Mouse (Mus musculus) liver, embryonic 13.5 days (tissue): ENCODE data around the gene Sept14. TPM values are rescaled to one million over a fixed set of nuclear protein-coding genes. Genes with fewer than 3 reads are reported as not detected.
"Not testable (repeated sequence)": the region's sequence is repeated elsewhere in the genome, so short reads cannot be mapped to it uniquely, and the experiment has no call there.

ENCODE experiments used
- ATAC-seq: fragments of 200-750 bp; cut with Nextera tagmentation; 2 replicates; pipeline ENCODE4 v1.8.0; 2017; ENCODE audit warnings: low read depth, mild to moderate bottlenecking, moderate number of reproducible peaks, moderate library complexity
- DNase-seq: peaks from one replicate; pipeline ENCODE4 v3.0.0; 2022
- H3K27ac ChIP-seq: fragments of 300-500 bp; sonication (generic); 2 replicates; pipeline ENCODE4 v1.5.1; 2015; ENCODE audit warnings: moderate library complexity, mild to moderate bottlenecking, inconsistent platforms
- H3K27me3 ChIP-seq: fragments of 300-500 bp; sonication (generic); 2 replicates; pipeline ENCODE4 v1.6.1; 2015; ENCODE audit warnings: mild to moderate bottlenecking, inconsistent platforms
- H3K36me3 ChIP-seq: fragments of 300-500 bp; sonication (generic); 2 replicates; pipeline ENCODE4 v1.6.1; 2015; ENCODE audit warnings: mild to moderate bottlenecking, inconsistent platforms
- H3K4me1 ChIP-seq: fragments of 300-500 bp; sonication (generic); replicated peaks from 2 replicates; pipeline ENCODE4 v1.6.1; 2015; ENCODE audit warnings: inconsistent platforms
- H3K4me2 ChIP-seq: fragments of 300-500 bp; sonication (generic); 2 replicates; pipeline ENCODE4 v1.6.1; 2015; ENCODE audit warnings: inconsistent platforms, mild to moderate bottlenecking, moderate library complexity
- H3K4me3 ChIP-seq: fragments of 300-500 bp; sonication (generic); replicated peaks from 2 replicates; pipeline ENCODE4 v1.5.1; 2015; ENCODE audit warnings: mild to moderate bottlenecking, inconsistent platforms
- H3K9ac ChIP-seq: fragments of 300-500 bp; sonication (generic); 2 replicates; pipeline ENCODE4 v1.6.1; 2015; ENCODE audit warnings: mild to moderate bottlenecking, inconsistent platforms
- H3K9me3 ChIP-seq: fragments of 300-500 bp; sonication (generic); replicated peaks from 2 replicates; pipeline ENCODE4 v1.6.1; 2016; ENCODE audit warnings: inconsistent platforms
- WGBS: fragments of 180-500 bp; shearing (Covaris S2); methylation state at CpG from one replicate; pipeline ENCODE4 v1.1.7; 2015; ENCODE audit not compliant: insufficient replicate concordance; 5-methylcytosine and 5-hydroxymethylcytosine counted together
- polyA plus RNA-seq: library from polyadenylated mRNA; unstranded; fragments of >200 nt; fragmentation: Nextera tagmentation; extraction: Ambion mirVana; gene quantifications from 2 replicates; pipeline ENCODE4 v1.2.1, GENCODE M21; 2015

Sept14 gene
- polyA plus RNA-seq, 1 experiment from 2014 or later, result not detected

DNA sequence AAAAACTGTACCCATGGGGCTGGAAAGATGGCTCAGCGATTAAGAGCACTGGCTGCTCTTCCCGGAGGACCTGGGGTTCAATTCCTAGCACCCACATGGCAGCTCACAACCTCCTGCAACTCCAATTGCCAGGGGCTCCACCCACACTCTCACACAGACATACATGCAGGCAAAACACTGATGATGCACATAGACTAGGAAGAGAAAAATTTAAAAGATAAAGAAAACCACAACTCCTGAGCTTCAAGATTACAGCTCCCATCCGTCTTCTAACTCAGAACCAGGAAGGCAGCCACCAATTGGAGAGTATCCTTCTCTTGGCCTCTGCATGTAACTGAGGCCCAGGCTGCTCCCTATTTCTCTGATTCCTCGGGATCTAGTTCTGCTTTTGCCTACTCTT, 16.0 kb upstream of the Sept14 start:
- no peaks in the 10 kb centered on the region for H3K27me3 ChIP-seq
- H3K27ac ChIP-seq, result peak overlapping the region; percentile 96
- H3K9ac ChIP-seq, result peak overlapping the region; percentile 96
- DNase-seq, result no peak
- WGBS, result 22% methylated on average over 4 of the region's 4 CpGs
- peak overlapping the region; percentile 92 for H3K4me3 ChIP-seq
- H3K4me2 ChIP-seq, result peak overlapping the region; percentile 75
- H3K36me3 ChIP-seq, result peaks cover 10% of the 10 kb centered on the region
- peaks cover 52% of the 10 kb centered on the region for H3K4me1 ChIP-seq
- peak; percentile 55 for ATAC-seq
- H3K9me3 ChIP-seq, result no peaks in the 10 kb centered on the region

DNA sequence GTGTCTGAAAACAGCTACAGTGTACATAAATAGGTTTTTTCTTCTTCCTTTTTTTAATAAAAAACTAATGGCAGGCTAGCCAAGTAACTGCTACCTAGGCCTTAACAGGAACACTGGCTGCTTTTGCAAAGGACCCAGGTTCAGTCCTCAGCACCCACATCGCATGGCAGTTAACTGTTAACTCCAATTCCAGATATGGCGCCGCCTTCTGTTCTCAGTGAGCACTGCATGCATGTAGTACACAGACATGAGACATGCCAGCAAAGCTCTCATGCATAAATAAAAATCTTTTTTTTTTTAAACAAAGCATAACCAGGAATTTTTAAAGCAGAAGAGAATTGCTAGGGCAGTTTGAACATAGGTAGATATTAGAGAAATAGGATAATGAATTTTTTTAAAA, 11.9 kb upstream of the Sept14 start:
- Histone ChIP-seq H3K27me3 (no peaks in the 10 kb centered on the region), H3K4me1 (peaks cover 31% of the 10 kb centered on the region), H3K36me3 (peaks cover 37% of the 10 kb centered on the region), H3K4me2 (no peak overlapping the region), H3K9ac (no peak overlapping the region), H3K9me3 (no peaks in the 10 kb centered on the region), H3K27ac (no peak overlapping the region), H3K4me3 (no peak overlapping the region)
- ATAC-seq, result no peak
- DNase-seq, result no peak
- 80% methylated on average over 3 of the region's 3 CpGs for WGBS

DNA sequence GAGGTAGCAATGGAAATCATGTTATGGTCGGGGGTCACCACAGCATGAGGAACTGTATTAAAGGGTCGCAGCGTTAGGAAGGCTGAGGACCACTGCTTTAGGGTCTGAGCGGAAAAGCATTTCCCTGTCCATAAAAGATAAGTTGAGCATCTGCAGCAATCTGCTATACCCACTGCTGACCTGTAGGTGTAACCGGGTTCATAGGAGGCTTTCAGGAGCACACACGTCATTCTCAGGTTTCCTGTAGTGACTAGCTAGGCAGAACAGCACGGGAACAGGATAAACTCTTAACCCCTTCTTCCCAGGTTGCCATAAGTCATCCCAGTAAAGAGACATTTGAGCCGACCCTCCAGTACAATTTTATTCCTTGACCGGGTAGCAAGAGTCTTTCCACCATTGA, 8.7 kb upstream of the Sept14 start:
- 68% methylated on average over 9 of the region's 9 CpGs for WGBS
- Histone ChIP-seq H3K4me3 (peak overlapping the region; percentile 86; the same call in 1 of the 2 replicates), H3K36me3 (peaks cover 37% of the 10 kb centered on the region), H3K4me2 (peak overlapping the region; percentile 88; the same call in 1 of the 2 replicates), H3K9me3 (no peaks in the 10 kb centered on the region), H3K27ac (no peak overlapping the region), H3K27me3 (no peaks in the 10 kb centered on the region), H3K4me1 (peaks cover 22% of the 10 kb centered on the region), H3K9ac (no peak overlapping the region)
- DNase-seq (no peak), ATAC-seq (no peak)

DNA sequence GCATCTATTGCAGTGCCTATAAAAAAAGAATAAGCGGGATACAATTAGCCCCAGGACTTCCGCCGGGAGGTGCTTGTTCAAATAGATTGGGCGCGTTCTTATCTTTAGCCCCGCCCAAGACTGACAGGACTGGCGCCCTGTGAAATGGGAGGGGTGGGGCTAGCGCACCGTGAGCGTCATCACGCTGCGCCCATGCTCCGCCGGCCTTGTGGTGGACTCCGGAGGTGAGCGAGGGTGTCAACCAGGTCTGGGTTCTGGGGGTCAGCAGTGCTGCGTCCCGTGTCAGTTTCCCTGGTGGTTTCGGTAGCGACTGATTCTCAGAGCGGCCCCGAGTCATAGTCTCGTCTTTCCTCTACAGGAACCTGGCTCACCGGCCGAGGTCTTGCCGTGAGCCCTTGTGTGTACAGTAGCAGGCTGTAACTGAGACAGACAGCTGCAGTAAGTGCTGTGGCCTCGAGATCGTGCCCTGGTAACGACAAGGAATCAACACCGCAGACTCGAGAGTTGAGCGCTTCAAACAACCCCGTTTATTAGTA, 7.1 kb upstream of the Sept14 start, which contains the start of gene Mrps17:
Mrps17 (plus strand) TSS at position 172 of the 536 bp plus-strand sequence.
- ATAC-seq (peak; percentile 98), DNase-seq (peak; percentile 93)
- Histone ChIP-seq H3K36me3 (peaks cover 37% of the 10 kb centered on the region), H3K4me2 (peak within 1 kb of the TSS; percentile 88), H3K27ac (peak within 1 kb of the TSS; percentile 78), H3K27me3 (no peaks in the 10 kb centered on the region), H3K9ac (peak within 1 kb of the TSS; percentile 85), H3K4me3 (peak within 1 kb of the TSS; percentile 86), H3K4me1 (peaks cover 22% of the 10 kb centered on the region), H3K9me3 (no peaks in the 10 kb centered on the region)
- under 1% methylated on average over 33 of the region's 33 CpGs for whole genome bisulfite sequencing

DNA sequence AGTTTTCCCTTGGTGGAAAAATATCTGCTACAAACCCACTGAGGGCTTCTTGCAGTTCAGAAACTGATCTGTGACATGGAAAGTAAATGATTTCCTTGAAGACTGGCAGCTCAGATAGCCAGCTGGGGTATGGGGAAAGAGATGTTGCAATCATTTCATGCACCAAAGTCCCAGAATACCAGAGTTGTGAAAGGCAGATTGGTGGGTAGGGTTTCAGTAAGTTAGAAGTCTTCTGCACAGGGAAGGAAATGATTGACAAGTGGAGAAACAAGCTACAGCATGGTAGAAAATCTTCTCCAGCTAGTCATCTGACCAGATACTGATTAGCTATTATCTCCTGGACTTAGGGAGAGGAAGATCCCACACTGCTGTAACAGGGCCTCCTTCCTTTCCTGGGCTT, 4.9 kb downstream of the Sept14 start:
- Histone ChIP-seq H3K4me1 (peaks cover 7% of the 10 kb centered on the region), H3K9ac (no peak overlapping the region), H3K27ac (no peak overlapping the region), H3K36me3 (no peaks in the 10 kb centered on the region), H3K4me3 (no peak overlapping the region), H3K9me3 (no peaks in the 10 kb centered on the region), H3K4me2 (no peak overlapping the region), H3K27me3 (peaks cover 12% of the 10 kb centered on the region)
- DNase-seq (no peak), ATAC-seq (no peak)

DNA sequence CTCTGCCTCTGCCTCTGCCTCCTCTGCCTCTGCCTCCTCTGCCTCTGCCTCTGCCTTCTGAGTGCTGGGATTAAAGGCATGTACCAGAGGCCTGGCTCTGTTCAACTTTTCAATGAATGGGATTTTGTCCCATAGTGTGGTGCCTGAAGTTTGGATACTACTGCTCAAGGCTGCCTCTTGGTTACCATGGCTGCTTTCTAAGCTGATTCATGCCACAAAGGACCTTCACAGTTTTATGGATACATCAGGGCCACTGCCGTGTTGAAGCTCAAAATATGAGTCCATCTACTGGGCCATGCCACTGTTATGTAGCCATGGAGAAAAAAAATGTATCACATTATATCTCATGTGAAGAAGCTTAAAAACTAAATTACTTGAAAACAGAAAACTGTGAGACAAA, 6.6 kb downstream of the Sept14 start:
- no peak overlapping the region for H3K4me3 ChIP-seq
- no peak overlapping the region for H3K9ac ChIP-seq
- no peak overlapping the region for H3K27ac ChIP-seq
- no peaks in the 10 kb centered on the region for H3K9me3 ChIP-seq
- WGBS, result 56% methylated on average over 1 of the region's 1 CpGs
- H3K27me3 ChIP-seq, result peaks cover 12% of the 10 kb centered on the region
- DNase-seq (no peak), ATAC-seq (no peak)
- no peaks in the 10 kb centered on the region for H3K36me3 ChIP-seq
- H3K4me1 ChIP-seq, result peaks cover 7% of the 10 kb centered on the region
- no peak overlapping the region for H3K4me2 ChIP-seq

DNA sequence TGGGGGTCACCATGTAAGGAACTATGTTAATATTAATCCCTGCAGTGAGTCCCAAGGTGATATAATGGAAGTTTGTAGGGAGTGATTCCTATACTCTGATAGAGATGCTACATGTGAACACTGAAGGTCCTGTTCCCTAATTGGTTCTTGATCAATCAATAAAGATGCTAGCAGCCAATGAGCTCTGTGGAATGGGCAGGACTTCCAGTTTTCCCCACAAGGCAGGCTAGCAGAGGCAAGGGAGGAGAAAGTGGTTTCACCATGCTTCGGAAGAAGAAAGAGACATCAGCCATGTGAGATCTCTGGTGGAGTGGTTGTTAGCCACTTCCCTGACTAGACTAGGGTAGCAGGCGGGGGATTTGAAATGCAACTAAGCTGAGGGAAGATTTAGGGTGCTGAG, 7.8 kb downstream of the Sept14 start:
- 33% methylated on average over 2 of the region's 2 CpGs for WGBS
- DNase-seq (no peak), ATAC-seq (no peak)
- Histone ChIP-seq H3K4me1 (peaks cover 7% of the 10 kb centered on the region), H3K4me2 (no peak overlapping the region), H3K9ac (no peak overlapping the region), H3K36me3 (no peaks in the 10 kb centered on the region), H3K4me3 (no peak overlapping the region), H3K27me3 (peaks cover 12% of the 10 kb centered on the region), H3K27ac (no peak overlapping the region), H3K9me3 (no peaks in the 10 kb centered on the region)

DNA sequence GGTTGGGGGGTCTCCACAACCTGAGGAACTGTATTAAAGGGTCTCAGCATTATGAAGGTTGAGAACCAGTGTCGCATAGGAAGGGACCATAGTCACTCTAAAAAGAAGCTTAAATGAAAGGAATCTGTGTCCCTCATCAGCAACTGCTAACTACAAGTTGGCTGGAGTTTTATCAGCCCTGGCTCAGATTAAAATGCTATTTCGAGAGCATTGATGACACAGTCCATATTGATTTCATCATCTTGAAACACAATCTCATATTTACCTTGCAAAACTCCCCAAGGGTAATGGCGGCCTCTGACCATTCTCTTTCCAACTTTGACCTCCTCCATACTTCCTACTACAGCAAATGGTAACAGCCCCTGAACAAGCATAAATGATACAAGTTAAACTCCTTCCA, 17.8 kb downstream of the Sept14 start:
- Histone ChIP-seq H3K36me3 (no peaks in the 10 kb centered on the region), H3K27ac (no peak overlapping the region), H3K27me3 (no peaks in the 10 kb centered on the region), H3K4me3 (no peak overlapping the region), H3K4me1 (no peaks in the 10 kb centered on the region), H3K4me2 (no peak overlapping the region), H3K9ac (no peak overlapping the region), H3K9me3 (no peaks in the 10 kb centered on the region)
- ATAC-seq, result no peak
- DNase-seq, result no peak
- 61% methylated on average over 3 of the region's 3 CpGs for WGBS

DNA sequence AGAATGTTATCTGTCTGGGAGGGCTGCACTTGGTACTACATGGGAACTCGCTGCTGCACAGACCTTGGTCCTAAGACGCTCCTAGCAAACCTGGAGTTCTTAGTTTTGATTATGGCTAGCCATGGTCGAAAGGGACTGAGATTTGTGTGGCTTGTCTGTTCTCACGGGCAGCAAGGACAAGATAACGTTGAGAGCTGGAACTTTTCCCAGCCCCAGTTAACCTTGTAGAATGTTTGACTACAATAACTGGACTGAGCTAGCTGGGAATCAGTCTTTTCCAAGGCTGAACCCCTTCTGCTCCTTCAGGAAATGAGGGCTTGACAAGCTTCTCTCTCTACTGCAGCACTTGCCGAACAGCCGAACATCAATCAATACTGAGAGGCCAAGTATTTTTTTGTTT, 20.7 kb downstream of the Sept14 start:
- Histone ChIP-seq H3K27ac (no peak overlapping the region), H3K36me3 (no peaks in the 10 kb centered on the region), H3K4me3 (no peak overlapping the region), H3K27me3 (no peaks in the 10 kb centered on the region), H3K4me2 (no peak overlapping the region), H3K9ac (no peak overlapping the region), H3K4me1 (no peaks in the 10 kb centered on the region), H3K9me3 (no peaks in the 10 kb centered on the region)
- 59% methylated on average over 7 of the region's 7 CpGs for WGBS
- DNase-seq (no peak), ATAC-seq (no peak)

DNA sequence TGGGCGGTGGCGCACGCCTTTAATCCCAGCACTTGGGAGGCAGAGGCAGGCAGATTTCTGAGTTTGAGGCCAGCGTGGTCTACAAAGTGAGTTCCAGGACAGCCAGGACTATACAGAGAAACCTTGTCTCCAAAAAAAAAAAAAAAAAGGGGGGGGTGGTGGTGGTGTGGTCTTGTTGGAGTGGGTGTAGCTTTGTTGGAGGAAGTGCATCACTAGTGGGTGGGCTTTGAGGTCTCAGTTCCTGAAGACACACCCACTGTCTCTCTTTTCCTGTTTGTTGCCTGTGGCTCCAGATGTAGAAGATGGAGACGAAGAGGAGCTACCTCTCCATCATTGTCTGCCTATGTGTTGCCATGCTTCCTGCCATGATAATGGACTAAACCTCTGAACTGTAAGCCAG, 23.2 kb downstream of the Sept14 start:
- H3K27ac ChIP-seq, H3K4me1 ChIP-seq, H3K4me3 ChIP-seq, H3K36me3 ChIP-seq, H3K4me2 ChIP-seq, H3K9ac ChIP-seq, H3K27me3 ChIP-seq, DNase-seq, H3K9me3 ChIP-seq, ATAC-seq: not testable (repeated sequence)
- 75% methylated on average over 5 of the region's 5 CpGs for WGBS

DNA sequence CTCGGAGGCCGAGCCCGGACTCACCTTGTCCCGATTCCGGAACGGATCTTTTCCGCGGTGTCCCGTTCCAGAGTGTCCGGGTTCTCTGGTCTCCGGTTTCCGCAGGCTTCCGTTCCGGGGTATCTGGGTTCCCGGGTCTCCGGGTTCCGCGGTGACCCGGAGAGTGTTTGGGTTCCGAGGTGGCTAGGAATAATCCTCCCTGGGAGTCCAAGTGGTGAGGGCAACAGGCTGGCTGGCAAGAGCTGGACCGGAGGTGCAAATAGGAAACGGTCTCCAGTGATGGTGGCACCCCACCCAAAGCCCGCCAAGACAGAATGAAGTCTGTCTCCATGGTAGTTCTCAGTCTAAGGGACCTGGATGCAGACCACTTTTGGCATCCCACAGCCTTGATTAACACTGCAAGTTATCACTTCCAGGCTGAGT, 38.3 kb downstream of the Sept14 start, which contains the start of gene Zfp11:
Zfp11 (minus strand) TSS at position 64 of the 423 bp plus-strand sequence.
- Histone ChIP-seq H3K4me2 (peak within 1 kb of the TSS; percentile 76), H3K27ac (0 out of 2 replicates have a peak within 1 kb of the TSS, but pooled peaks have one; percentile 26), H3K36me3 (no peaks in the 10 kb centered on the region), H3K4me3 (peak within 1 kb of the TSS; percentile 77), H3K27me3 (no peaks in the 10 kb centered on the region), H3K4me1 (peaks cover 7% of the 10 kb centered on the region), H3K9ac (peak within 1 kb of the TSS; percentile 79), H3K9me3 (no peaks in the 10 kb centered on the region)
- peak; percentile 61 for DNase-seq
- 1% methylated on average over 23 of the region's 23 CpGs for WGBS
- peak; percentile 79 for ATAC-seq

DNA sequence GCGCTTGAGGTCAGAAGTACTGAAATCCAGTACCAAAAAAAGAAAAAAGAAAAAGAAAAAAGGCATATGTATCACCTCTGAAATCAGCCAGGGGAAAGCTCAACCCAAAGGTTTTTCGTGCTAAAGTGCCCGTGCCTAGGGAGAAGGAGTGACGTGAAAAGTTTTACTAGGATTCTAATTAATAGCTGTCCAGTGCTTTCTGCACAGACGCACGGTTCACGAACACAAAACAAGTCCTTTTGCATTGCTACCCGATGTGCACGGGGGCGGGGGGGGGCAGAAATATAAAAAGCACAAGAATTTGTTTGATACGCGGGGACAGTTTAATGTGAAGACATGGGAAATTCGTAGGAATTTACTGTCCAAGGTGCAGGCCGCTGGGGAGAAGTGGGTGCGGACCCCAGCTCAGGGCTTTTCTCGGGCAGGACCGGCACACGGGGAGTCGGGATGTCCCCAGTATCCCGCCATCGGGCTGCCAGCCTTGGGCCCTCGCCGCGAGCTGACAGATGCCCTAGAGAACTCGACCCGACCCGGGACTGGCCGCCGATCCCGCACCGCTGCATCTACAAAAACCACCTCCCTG, 38.8 kb downstream of the Sept14 start:
- H3K9ac ChIP-seq, result peak overlapping the region; percentile 79
- under 1% methylated on average over 31 of the region's 31 CpGs for WGBS
- no peaks in the 10 kb centered on the region for H3K9me3 ChIP-seq
- DNase-seq (no peak), ATAC-seq (peak; percentile 23; the same call in 1 of the 2 replicates)
- H3K36me3 ChIP-seq, result no peaks in the 10 kb centered on the region
- peaks cover 7% of the 10 kb centered on the region for H3K4me1 ChIP-seq
- peak overlapping the region; percentile 76 for H3K4me2 ChIP-seq
- no peaks in the 10 kb centered on the region for H3K27me3 ChIP-seq
- 0 out of 2 replicates have a peak overlapping the region, but pooled peaks have one; percentile 26 for H3K27ac ChIP-seq
- H3K4me3 ChIP-seq, result peak overlapping the region; percentile 77
